Mouse (Mus musculus): ENCODE data around the gene 1500011B03Rik. TPM values are rescaled to one million over a fixed set of nuclear protein-coding genes. Genes with fewer than 3 reads are reported as not detected.

1500011B03Rik gene
- polyA plus RNA-seq, 1 experiment from 2014 or later = 70.3 TPM

- Histone ChIP-seq H3K4me2 (peak overlapping the region; percentile 58), H3K4me3 (ENCODE audit: low read depth, low read length) (0 out of 2 replicates have a peak overlapping the region, but pooled peaks have one; percentile 25), H3K4me1 (replicated peaks; ENCODE audit: control insufficient read depth, insufficient read depth, low read length) (peaks cover 50% of the 10 kb centered on the region), H3K27me3 (replicated peaks; ENCODE audit: control insufficient read depth, insufficient read depth, low read length) (no peaks in the 10 kb centered on the region), H3K27ac (ENCODE audit: low read depth, low read length) (peak overlapping the region; percentile 94), H3K9ac (ENCODE audit: low read depth, low read length) (peak overlapping the region; percentile 55), H3K36me3 (ENCODE audit: control insufficient read depth, insufficient read depth, low read length) (peaks cover 22% of the 10 kb centered on the region), H3K9me3 (ENCODE audit: control insufficient read depth, low read length) (no peaks in the 10 kb centered on the region)
- ATAC-seq (replicated peaks; ENCODE audit: low FRiP score) (peak; percentile 65), DNase-seq (ENCODE audit: low spot score) (no peak)
- WGBS = 33% methylated on average over 9 of the region's 9 CpGs
These were observed 16.2 kb downstream of the 1500011B03Rik start for GRCm38 (mm10) chr5:114807063-114807462.

- peaks cover 25% of the 10 kb centered on the region for H3K36me3 ChIP-seq (ENCODE audit: control insufficient read depth, insufficient read depth, low read length)
- no peak overlapping the region for H3K4me3 ChIP-seq (ENCODE audit: low read depth, low read length)
- H3K9ac ChIP-seq (ENCODE audit: low read depth, low read length) = peak overlapping the region; percentile 55
- H3K27ac ChIP-seq (ENCODE audit: low read depth, low read length) = peak overlapping the region; percentile 94
- H3K4me2 ChIP-seq = peak overlapping the region; percentile 58
- H3K4me1 ChIP-seq (replicated peaks; ENCODE audit: control insufficient read depth, insufficient read depth, low read length) = peaks cover 51% of the 10 kb centered on the region
- WGBS = 70% methylated on average over 8 of the region's 8 CpGs
- DNase-seq (ENCODE audit: low spot score) (no peak), ATAC-seq (replicated peaks; ENCODE audit: low FRiP score) (no peak)
- H3K9me3 ChIP-seq (ENCODE audit: control insufficient read depth, low read length) = no peaks in the 10 kb centered on the region
- H3K27me3 ChIP-seq (replicated peaks; ENCODE audit: control insufficient read depth, insufficient read depth, low read length) = no peaks in the 10 kb centered on the region
These were observed 16.6 kb downstream of the 1500011B03Rik start for GRCm38 (mm10) chr5:114806636-114807035.

- Histone ChIP-seq H3K36me3 (ENCODE audit: control insufficient read depth, insufficient read depth, low read length) (peaks cover 26% of the 10 kb centered on the region), H3K27ac (ENCODE audit: low read depth, low read length) (peak overlapping the region; percentile 94), H3K4me2 (peak overlapping the region; percentile 26), H3K9me3 (ENCODE audit: control insufficient read depth, low read length) (no peaks in the 10 kb centered on the region), H3K4me1 (replicated peaks; ENCODE audit: control insufficient read depth, insufficient read depth, low read length) (peaks cover 54% of the 10 kb centered on the region), H3K4me3 (ENCODE audit: low read depth, low read length) (no peak overlapping the region), H3K9ac (ENCODE audit: low read depth, low read length) (no peak overlapping the region), H3K27me3 (replicated peaks; ENCODE audit: control insufficient read depth, insufficient read depth, low read length) (no peaks in the 10 kb centered on the region)
- ATAC-seq (replicated peaks; ENCODE audit: low FRiP score) (no peak), DNase-seq (ENCODE audit: low spot score) (no peak)
- WGBS = 65% methylated on average over 15 of the region's 15 CpGs
These were observed 17.6 kb downstream of the 1500011B03Rik start for GRCm38 (mm10) chr5:114805436-114806350.

GRCm38 (mm10) chr5:114804958-114805357, 18.3 kb downstream of the 1500011B03Rik start:
- H3K27ac ChIP-seq (ENCODE audit: low read depth, low read length) = no peak overlapping the region
- peaks cover 30% of the 10 kb centered on the region for H3K36me3 ChIP-seq (ENCODE audit: control insufficient read depth, insufficient read depth, low read length)
- no peak overlapping the region for H3K9ac ChIP-seq (ENCODE audit: low read depth, low read length)
- H3K4me3 ChIP-seq (ENCODE audit: low read depth, low read length) = no peak overlapping the region
- H3K9me3 ChIP-seq (ENCODE audit: control insufficient read depth, low read length) = no peaks in the 10 kb centered on the region
- no peaks in the 10 kb centered on the region for H3K27me3 ChIP-seq (replicated peaks; ENCODE audit: control insufficient read depth, insufficient read depth, low read length)
- DNase-seq (ENCODE audit: low spot score) (no peak), ATAC-seq (replicated peaks; ENCODE audit: low FRiP score) (no peak)
- no peak overlapping the region for H3K4me2 ChIP-seq
- WGBS = 58% methylated on average over 3 of the region's 3 CpGs
- peaks cover 51% of the 10 kb centered on the region for H3K4me1 ChIP-seq (replicated peaks; ENCODE audit: control insufficient read depth, insufficient read depth, low read length)

GRCm38 (mm10) chr5:114804335-114804734, 18.9 kb downstream of the 1500011B03Rik start:
- no peak for DNase-seq (ENCODE audit: low spot score)
- Histone ChIP-seq H3K9me3 (ENCODE audit: control insufficient read depth, low read length) (no peaks in the 10 kb centered on the region), H3K36me3 (ENCODE audit: control insufficient read depth, insufficient read depth, low read length) (peaks cover 32% of the 10 kb centered on the region), H3K27ac (ENCODE audit: low read depth, low read length) (no peak overlapping the region), H3K4me2 (no peak overlapping the region), H3K9ac (ENCODE audit: low read depth, low read length) (no peak overlapping the region), H3K4me1 (replicated peaks; ENCODE audit: control insufficient read depth, insufficient read depth, low read length) (peaks cover 45% of the 10 kb centered on the region), H3K27me3 (replicated peaks; ENCODE audit: control insufficient read depth, insufficient read depth, low read length) (no peaks in the 10 kb centered on the region), H3K4me3 (ENCODE audit: low read depth, low read length) (no peak overlapping the region)
- ATAC-seq (replicated peaks; ENCODE audit: low FRiP score) = no peak
- WGBS = 86% methylated on average over 13 of the region's 13 CpGs

- 88% methylated on average over 13 of the region's 13 CpGs for WGBS
- H3K4me3 ChIP-seq (ENCODE audit: low read depth, low read length) = no peak overlapping the region
- DNase-seq (ENCODE audit: low spot score) (no peak), ATAC-seq (replicated peaks; ENCODE audit: low FRiP score) (no peak)
- H3K9me3 ChIP-seq (ENCODE audit: control insufficient read depth, low read length) = no peaks in the 10 kb centered on the region
- no peak overlapping the region for H3K9ac ChIP-seq (ENCODE audit: low read depth, low read length)
- H3K4me2 ChIP-seq = no peak overlapping the region
- H3K4me1 ChIP-seq (replicated peaks; ENCODE audit: control insufficient read depth, insufficient read depth, low read length) = peaks cover 35% of the 10 kb centered on the region
- H3K27ac ChIP-seq (ENCODE audit: low read depth, low read length) = no peak overlapping the region
- no peaks in the 10 kb centered on the region for H3K27me3 ChIP-seq (replicated peaks; ENCODE audit: control insufficient read depth, insufficient read depth, low read length)
- peaks cover 37% of the 10 kb centered on the region for H3K36me3 ChIP-seq (ENCODE audit: control insufficient read depth, insufficient read depth, low read length)
These were observed 20.0 kb downstream of the 1500011B03Rik start for GRCm38 (mm10) chr5:114803231-114803630.

- no peak overlapping the region for H3K9ac ChIP-seq (ENCODE audit: low read depth, low read length)
- H3K9me3 ChIP-seq (ENCODE audit: control insufficient read depth, low read length) = no peaks in the 10 kb centered on the region
- ATAC-seq (replicated peaks; ENCODE audit: low FRiP score) (no peak), DNase-seq (ENCODE audit: low spot score) (no peak)
- H3K36me3 ChIP-seq (ENCODE audit: control insufficient read depth, insufficient read depth, low read length) = peaks cover 37% of the 10 kb centered on the region
- H3K4me2 ChIP-seq = no peak overlapping the region
- WGBS = 94% methylated on average over 6 of the region's 6 CpGs
- no peaks in the 10 kb centered on the region for H3K27me3 ChIP-seq (replicated peaks; ENCODE audit: control insufficient read depth, insufficient read depth, low read length)
- H3K27ac ChIP-seq (ENCODE audit: low read depth, low read length) = no peak overlapping the region
- H3K4me3 ChIP-seq (ENCODE audit: low read depth, low read length) = no peak overlapping the region
- peaks cover 24% of the 10 kb centered on the region for H3K4me1 ChIP-seq (replicated peaks; ENCODE audit: control insufficient read depth, insufficient read depth, low read length)
These were observed 21.4 kb downstream of the 1500011B03Rik start for GRCm38 (mm10) chr5:114801841-114802240.

- WGBS = 21% methylated on average over 8 of the region's 8 CpGs
- no peaks in the 10 kb centered on the region for H3K27me3 ChIP-seq (replicated peaks; ENCODE audit: control insufficient read depth, insufficient read depth, low read length)
- H3K9ac ChIP-seq (ENCODE audit: low read depth, low read length) = no peak overlapping the region
- DNase-seq (ENCODE audit: low spot score) (peak; percentile 75), ATAC-seq (replicated peaks; ENCODE audit: low FRiP score) (peak; percentile 83)
- H3K4me1 ChIP-seq (replicated peaks; ENCODE audit: control insufficient read depth, insufficient read depth, low read length) = peaks cover 21% of the 10 kb centered on the region
- no peak overlapping the region for H3K4me3 ChIP-seq (ENCODE audit: low read depth, low read length)
- H3K4me2 ChIP-seq = no peak overlapping the region
- H3K36me3 ChIP-seq (ENCODE audit: control insufficient read depth, insufficient read depth, low read length) = peaks cover 35% of the 10 kb centered on the region
- no peaks in the 10 kb centered on the region for H3K9me3 ChIP-seq (ENCODE audit: control insufficient read depth, low read length)
- no peak overlapping the region for H3K27ac ChIP-seq (ENCODE audit: low read depth, low read length)
These were observed 22.2 kb downstream of the 1500011B03Rik start for GRCm38 (mm10) chr5:114801049-114801448.

GRCm38 (mm10) chr5:114799848-114800247, 23.4 kb downstream of the 1500011B03Rik start:
- H3K36me3 ChIP-seq (ENCODE audit: control insufficient read depth, insufficient read depth, low read length) = peaks cover 35% of the 10 kb centered on the region; the same call in 1 of the 2 replicates
- no peak overlapping the region for H3K4me3 ChIP-seq (ENCODE audit: low read depth, low read length)
- no peaks in the 10 kb centered on the region for H3K27me3 ChIP-seq (replicated peaks; ENCODE audit: control insufficient read depth, insufficient read depth, low read length)
- DNase-seq (ENCODE audit: low spot score) (no peak), ATAC-seq (replicated peaks; ENCODE audit: low FRiP score) (no peak)
- WGBS = 74% methylated on average over 11 of the region's 11 CpGs
- H3K4me2 ChIP-seq = no peak overlapping the region
- H3K9me3 ChIP-seq (ENCODE audit: control insufficient read depth, low read length) = no peaks in the 10 kb centered on the region
- H3K9ac ChIP-seq (ENCODE audit: low read depth, low read length) = no peak overlapping the region
- no peak overlapping the region for H3K27ac ChIP-seq (ENCODE audit: low read depth, low read length)
- H3K4me1 ChIP-seq (replicated peaks; ENCODE audit: control insufficient read depth, insufficient read depth, low read length) = peaks cover 21% of the 10 kb centered on the region

Data from liver, embryonic 11.5 days (tissue).